Mouse (Mus musculus): Measurements from ENCODE around the gene Lim2.

- TF ChIP-seq CTCF (IDR thresholded peaks at IDR 0.05; ENCODE audit: low read depth, low read length) (no peak), GATA1 (IDR thresholded peaks at IDR 0.05; ENCODE audit: borderline replicate concordance, low read length) (no peak), TAL1 (conservative IDR thresholded peaks at IDR 0.05; ENCODE audit: low read depth, low read length) (no peak)
These were observed 24.3 kb downstream of the Lim2 start for GRCm38 (mm10) chr7:43451726-43452125.

Measured in G1E (cell line).